In the genomic region with DNA sequence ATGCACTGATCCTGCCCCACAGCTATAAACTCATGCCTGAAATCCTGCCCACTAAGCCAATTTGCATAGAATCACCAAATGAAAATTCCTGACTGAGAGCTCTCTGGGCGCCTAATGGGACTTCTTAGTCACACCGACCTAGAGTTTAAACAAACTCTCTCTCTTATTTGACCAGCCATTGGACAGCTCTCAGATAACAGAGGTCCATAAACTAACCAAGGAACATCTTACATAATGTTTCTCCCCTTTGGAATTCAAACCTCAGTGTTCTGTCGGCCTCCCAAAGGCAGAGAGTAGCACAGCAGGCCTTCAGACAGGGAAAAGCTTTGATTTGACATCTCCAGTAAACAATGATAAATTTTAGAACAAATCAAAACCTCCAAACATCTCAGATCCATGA, we compare ENCODE assay signal across 20 mouse cellular contexts. TPM values are rescaled to one million over a fixed set of nuclear protein-coding genes. Genes with fewer than 3 reads are reported as not detected.
"Had no signal": no experiment of that assay in that cellular context is flagged by ENCODE, and none has a peak within 500 bp of the region (broad histone marks: within the 10 kb centered on the region; RNA-seq: fewer than 3 reads in every experiment).

A gene (minus strand): TSS at position 102 of the 400 bp plus-strand sequence.

- ATAC-seq: intestine, embryonic 15.5 days; midbrain, embryonic 13.5 days had no signal

- H3K27ac ChIP-seq: hindbrain, embryonic 14.5 days; intestine, embryonic 15.5 days; kidney, postnatal 0 days; layer of hippocampus, adult 2 months; limb, embryonic 12.5 days; liver, embryonic 13.5 days; lung, embryonic 15.5 days; midbrain, embryonic 13.5 days; neural tube, embryonic 13.5 days; stomach, embryonic 15.5 days had no signal

- H3K4me2 ChIP-seq: hindbrain, embryonic 14.5 days; intestine, embryonic 15.5 days; limb, embryonic 12.5 days; liver, embryonic 13.5 days; lung, embryonic 15.5 days; midbrain, embryonic 13.5 days; neural tube, embryonic 13.5 days; stomach, embryonic 15.5 days had no signal

- H3K9ac ChIP-seq: hindbrain, embryonic 14.5 days; intestine, embryonic 15.5 days; limb, embryonic 12.5 days; liver, embryonic 13.5 days; lung, embryonic 15.5 days; midbrain, embryonic 13.5 days; neural tube, embryonic 13.5 days; stomach, embryonic 15.5 days had no signal

- H3K4me3 ChIP-seq: intestine, embryonic 15.5 days; layer of hippocampus, adult 2 months; limb, embryonic 12.5 days; liver, embryonic 13.5 days; lung, embryonic 15.5 days; midbrain, embryonic 13.5 days; neural tube, embryonic 13.5 days; stomach, embryonic 15.5 days had no signal

- H3K36me3 ChIP-seq: intestine, embryonic 15.5 days; limb, embryonic 12.5 days; liver, embryonic 13.5 days; lung, embryonic 15.5 days; midbrain, embryonic 13.5 days; neural tube, embryonic 13.5 days; stomach, embryonic 15.5 days had no signal

- H3K9me3 ChIP-seq: intestine, embryonic 15.5 days; limb, embryonic 12.5 days; liver, embryonic 13.5 days; lung, embryonic 15.5 days; midbrain, embryonic 13.5 days; neural tube, embryonic 13.5 days; stomach, embryonic 15.5 days had no signal

- H3K27me3 ChIP-seq: intestine, embryonic 15.5 days; limb, embryonic 12.5 days; liver, embryonic 13.5 days; lung, embryonic 15.5 days; midbrain, embryonic 13.5 days; neural tube, embryonic 13.5 days; stomach, embryonic 15.5 days had no signal

- DNase-seq: kidney, adult 8-10 months; kidney, postnatal 4 days; liver, embryonic 13.5 days; retina, postnatal 1 day; right cerebral cortex, postnatal 4 days; thymus, adult 2 months; thymus, postnatal 25 days had no signal

- H3K4me1 ChIP-seq: intestine, embryonic 15.5 days; limb, embryonic 12.5 days; liver, embryonic 13.5 days; lung, embryonic 15.5 days; midbrain, embryonic 13.5 days; neural tube, embryonic 13.5 days; stomach, embryonic 15.5 days had no signal

RNA-seq across cellular contexts. Expression of the gene that starts here (rescaled TPM):
- total RNA-seq: layer of hippocampus, adult 2 months; layer of hippocampus, postnatal 10 days; left cerebral cortex, postnatal 36 days; megakaryocyte progenitor cell, adult 5-6 weeks had no signal
- polyA plus RNA-seq: hindbrain, embryonic 14.5 days; limb, embryonic 12.5 days; midbrain, embryonic 13.5 days; neural tube, embryonic 13.5 days; spleen, adult 2 months had no signal
